Mouse (Mus musculus) adrenal gland (tissue): ENCODE results near the gene Hist1h3d.
"Not testable (repeated sequence)": the region's sequence is repeated elsewhere in the genome, so short reads cannot be mapped to it uniquely, and the experiment has no call there.

ENCODE experiments used
- intact Hi-C: fragments of 180-260 bp; cut with DNase I; formaldehyde crosslinking; loops from one replicate; pipeline ENCODE4 v1.15.1; 2025
- long read RNA-seq, 2 experiments: library from polyadenylated mRNA; unstranded; transcript quantifications; one replicate each; pipeline ENCODE4 v2.0.0; 2020; ENCODE audit warnings: borderline replicate concordance in 1 of 2; ENCODE audit not compliant: insufficient replicate concordance in 1 of 2

The Hist1h3d gene
- long read RNA-seq, experiment 1, result 0 reads
- long read RNA-seq, experiment 2, result 0 reads

DNA sequence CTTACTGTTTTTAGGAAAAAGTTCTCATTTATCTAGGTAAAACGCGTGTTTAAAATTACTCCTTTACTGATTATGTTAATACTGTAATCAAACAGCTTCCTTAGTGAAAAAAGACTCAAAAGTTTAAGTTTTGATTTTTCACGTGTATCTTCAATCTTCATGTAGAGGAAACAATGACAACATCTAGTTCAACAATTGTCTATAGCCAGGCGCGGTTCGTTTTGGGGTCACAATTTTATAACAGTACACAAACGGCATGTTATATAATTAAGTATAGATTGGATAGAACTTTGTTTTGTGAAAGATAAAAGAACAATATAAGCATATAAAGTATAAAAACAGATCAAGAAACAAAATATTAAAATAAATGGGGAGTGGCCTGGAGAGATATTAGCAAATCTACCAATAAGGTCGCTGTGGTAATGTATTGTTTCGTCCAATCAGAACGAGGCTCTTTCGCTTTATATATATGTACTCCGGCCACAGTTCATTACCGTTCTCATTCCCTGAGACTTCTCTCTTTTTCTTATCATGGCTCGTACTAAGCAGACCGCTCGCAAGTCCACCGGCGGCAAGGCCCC is at the start of gene Hist1h3d:
Gene Hist1h3d, plus strand, starts transcription at position 493 of the 581 bp plus-strand sequence.
- intact Hi-C loops, result no loop called here

GRCm38 (mm10) chr13:23525901-23526300 is 49.7 kb upstream of the Hist1h3d start:
- intact Hi-C loops, result loop anchor here (5.0 kb wide), 1 partner anchor 1494 kb away; no protein-coding TSS in a partner anchor

DNA sequence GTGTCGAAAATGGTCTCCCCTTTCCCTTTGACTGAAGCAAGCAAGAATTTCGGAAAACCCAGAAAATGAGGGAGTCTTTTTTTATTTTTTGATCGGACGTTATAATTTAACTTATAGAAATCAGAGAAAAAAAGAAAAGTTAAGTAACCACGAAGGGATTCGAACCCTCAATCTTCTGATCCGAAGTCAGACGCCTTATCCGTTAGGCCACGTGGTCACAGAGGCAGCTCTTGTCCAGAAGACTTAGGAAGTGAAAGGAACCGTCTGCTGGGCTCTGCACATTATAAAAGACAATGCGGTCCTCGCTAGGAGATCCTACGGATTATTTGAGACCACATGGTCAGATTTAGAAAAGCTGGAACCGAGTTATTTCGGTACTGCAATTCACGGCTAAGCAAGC is 49.3 kb upstream of the Hist1h3d start:
- intact Hi-C loops, result loop anchor here (5.0 kb wide), 1 partner anchor 1494 kb away; no protein-coding TSS in a partner anchor

GRCm38 (mm10) chr13:23529005-23529404 is 46.6 kb upstream of the Hist1h3d start:
- intact Hi-C loops, result loop anchor here (5.0 kb wide), 1 partner anchor 1497 kb away; no protein-coding TSS in a partner anchor

- intact Hi-C loops, result loop anchor here (5.0 kb wide), 1 partner anchor 1497 kb away; no protein-coding TSS in a partner anchor
Measured at GRCm38 (mm10) chr13:23529480-23530165, 45.9 kb upstream of the Hist1h3d start.

DNA sequence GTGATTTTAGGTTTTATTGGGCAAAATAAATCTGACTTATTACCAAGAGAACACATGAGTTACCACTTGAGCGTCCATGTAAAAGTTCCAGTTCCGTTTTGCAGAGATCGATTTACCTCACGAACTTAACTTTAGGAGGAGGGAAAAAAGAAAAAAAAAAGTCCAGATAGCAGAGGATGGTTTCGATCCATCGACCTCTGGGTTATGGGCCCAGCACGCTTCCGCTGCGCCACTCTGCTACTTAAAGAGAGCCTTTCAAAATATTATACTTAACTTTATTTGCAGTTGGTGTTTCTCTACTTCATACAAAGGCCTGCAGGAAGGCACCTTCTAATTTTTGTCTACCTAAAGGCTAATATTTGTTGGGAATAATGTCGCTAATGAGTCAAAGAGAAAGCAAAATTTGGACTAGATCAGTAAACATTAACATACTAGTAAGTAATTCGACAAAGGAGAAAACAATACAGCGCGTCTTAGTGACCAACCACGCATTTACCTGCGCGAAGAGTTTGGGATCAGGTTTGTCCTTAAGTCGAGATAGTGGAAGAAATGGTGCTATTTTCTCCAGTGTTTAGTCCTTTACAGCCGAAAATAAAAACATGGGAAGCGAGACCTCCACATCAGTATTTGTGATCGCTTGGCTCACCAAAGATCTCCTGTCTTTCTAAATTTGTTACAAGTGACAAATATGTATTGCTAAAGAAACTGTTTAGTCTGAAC is 45.2 kb upstream of the Hist1h3d start:
- intact Hi-C loops, result no loop called here

DNA sequence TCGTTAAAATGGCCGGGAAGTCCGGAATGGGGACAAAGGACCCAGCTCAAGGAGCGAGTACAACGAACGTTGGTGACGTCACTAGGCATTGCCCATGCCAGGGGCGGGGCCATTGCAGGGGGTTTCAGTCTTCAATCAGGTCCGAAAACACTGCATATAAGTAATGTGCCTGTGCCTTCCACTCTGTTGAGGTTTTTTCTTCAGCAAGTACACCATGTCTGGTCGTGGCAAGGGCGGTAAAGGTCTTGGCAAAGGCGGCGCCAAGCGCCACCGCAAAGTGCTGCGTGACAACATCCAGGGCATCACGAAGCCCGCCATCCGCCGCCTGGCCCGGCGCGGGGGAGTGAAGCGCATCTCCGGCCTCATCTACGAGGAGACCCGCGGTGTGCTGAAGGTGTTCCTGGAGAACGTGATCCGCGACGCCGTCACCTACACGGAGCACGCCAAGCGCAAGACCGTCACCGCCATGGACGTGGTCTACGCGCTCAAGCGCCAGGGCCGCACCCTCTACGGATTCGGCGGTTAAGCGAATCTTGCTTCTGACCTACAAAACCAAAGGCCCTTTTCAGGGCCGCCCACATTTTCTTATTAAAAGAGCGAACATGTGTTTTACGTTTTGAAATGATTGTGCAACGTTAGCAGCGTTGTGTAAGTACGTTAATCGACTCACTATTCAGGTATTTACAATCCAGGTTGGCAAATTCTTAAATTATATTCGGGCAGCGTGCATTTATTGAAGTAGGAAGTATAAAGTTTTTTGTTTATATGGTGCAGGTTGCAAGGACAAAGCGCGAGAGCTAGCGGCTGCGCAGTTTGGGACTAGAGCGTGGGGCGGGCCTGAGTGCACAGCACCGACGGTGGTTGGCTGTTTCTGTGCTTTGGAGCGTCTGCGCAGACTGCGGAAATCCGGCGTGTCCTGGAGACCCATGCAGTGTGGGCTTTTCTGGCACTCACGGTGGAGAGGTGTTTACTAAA is 44.4 kb upstream of the Hist1h3d start, which contains the start of gene Hist1h4h:
Gene Hist1h4h, plus strand, starts transcription at position 150 of the 975 bp plus-strand sequence.
- intact Hi-C loops, result no loop called here

DNA sequence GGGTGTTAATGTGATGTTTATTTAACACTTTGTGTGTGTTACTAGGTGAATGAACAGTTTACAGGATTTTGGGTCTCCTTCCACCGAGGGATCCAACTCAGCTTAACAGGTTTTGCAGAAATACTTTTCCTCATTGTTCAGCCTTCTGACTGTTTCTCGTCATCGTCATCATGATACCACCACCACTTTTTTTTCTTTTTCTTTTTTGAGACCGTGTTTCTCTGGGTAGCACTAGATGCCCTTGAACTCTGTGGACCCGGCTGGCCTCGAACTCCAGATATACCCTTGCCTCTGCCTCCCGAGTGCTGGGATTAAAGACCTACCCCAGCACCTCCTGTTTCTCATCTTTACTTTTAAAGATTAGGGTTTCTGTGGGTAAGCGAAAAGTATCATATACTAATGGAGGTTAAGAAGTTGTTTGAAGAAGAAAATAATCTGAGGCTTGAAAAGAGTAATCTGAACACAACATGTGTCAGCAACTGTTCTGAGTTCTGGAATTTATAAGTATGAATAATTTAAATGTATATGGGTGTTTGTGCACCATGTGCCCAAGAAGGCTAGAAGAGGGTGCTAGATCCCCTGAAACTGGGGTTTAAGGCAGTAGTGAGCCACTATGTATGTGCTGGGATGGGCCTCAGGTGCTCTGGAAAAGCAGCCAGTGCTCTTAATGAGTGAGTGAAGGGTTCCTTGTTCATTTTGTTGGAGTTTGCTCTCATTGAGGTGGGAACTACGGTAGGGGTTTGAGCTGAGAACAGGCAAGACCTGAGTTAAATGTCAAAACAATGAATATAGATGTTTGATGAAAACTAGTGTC is 43.1 kb upstream of the Hist1h3d start:
- intact Hi-C loops, result no loop called here

DNA sequence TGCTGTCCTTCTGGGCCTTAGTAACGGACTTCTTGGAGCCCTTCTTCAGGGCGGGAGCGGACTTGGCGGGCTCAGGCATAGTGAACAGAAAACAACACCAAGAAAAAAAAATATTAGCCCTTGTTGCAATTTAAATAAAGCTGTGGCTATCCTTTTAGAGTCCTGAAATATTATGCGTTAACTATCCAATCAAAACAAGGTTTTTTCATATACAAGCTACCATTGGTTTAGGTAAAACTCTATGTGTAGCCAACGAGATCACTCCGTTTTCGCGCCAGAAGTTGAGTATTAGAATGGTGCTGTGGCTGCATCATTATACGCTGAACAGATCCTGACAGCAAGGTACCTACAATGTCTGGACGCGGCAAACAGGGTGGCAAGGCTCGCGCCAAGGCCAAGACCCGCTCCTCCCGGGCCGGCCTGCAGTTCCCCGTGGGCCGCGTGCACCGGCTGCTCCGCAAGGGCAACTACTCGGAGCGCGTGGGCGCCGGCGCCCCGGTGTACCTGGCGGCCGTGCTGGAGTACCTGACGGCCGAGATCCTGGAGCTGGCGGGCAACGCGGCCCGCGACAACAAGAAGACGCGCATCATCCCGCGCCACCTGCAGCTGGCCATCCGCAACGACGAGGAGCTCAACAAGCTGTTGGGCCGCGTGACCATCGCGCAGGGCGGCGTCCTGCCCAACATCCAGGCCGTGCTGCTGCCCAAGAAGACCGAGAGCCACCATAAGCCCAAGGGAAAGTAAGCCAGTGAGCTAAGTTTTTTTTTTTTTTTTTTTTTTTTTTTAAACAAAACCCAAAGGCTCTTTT is 41.8 kb upstream of the Hist1h3d start, which contains the start of gene Hist1h2af:
Gene Hist1h2af, plus strand, starts transcription at position 347 of the 808 bp plus-strand sequence.
- intact Hi-C loops, result not testable (repeated sequence)

DNA sequence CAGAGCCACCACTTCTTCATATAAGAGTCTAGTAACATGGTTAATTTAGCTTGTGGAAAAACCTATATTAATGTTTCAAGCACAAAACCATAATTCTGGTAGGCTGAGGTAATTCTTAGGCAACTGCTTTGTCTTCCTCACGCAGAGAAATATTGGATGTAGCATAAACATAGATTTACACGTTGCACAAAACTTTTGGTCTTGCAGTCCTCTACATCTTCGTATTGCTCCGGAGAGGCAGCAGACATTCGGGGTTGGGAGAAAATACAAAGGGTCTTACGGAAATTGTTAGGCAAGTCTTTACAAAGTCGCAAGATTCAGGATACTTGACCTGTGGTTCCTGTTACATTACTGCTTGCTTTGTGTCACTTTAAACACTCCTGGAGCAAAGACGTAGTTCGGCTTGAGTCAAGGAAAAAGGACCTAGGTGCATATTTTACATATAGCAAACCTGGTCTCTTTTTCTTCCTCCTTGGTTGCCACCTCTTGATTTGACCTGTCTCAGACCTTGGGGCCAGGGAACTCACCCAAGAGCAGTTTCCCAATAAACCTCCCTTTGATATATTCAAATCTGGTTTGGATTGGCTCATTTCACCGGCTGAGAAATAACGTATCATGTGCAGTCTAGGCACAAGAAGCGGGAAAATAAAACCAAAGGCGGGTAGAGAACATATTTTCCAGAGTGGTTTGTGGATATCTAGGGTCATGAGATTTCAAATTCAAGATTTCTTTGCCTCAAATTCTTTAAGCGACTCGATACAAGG is 41.0 kb upstream of the Hist1h3d start:
- intact Hi-C loops, result no loop called here

- intact Hi-C loops, result not testable (repeated sequence)
Measured at GRCm38 (mm10) chr13:23535137-23536075, 40.2 kb upstream of the Hist1h3d start, which contains the start of gene Hist1h3g. TSS of gene Hist1h3g (plus strand) at chr13:23535422.

DNA sequence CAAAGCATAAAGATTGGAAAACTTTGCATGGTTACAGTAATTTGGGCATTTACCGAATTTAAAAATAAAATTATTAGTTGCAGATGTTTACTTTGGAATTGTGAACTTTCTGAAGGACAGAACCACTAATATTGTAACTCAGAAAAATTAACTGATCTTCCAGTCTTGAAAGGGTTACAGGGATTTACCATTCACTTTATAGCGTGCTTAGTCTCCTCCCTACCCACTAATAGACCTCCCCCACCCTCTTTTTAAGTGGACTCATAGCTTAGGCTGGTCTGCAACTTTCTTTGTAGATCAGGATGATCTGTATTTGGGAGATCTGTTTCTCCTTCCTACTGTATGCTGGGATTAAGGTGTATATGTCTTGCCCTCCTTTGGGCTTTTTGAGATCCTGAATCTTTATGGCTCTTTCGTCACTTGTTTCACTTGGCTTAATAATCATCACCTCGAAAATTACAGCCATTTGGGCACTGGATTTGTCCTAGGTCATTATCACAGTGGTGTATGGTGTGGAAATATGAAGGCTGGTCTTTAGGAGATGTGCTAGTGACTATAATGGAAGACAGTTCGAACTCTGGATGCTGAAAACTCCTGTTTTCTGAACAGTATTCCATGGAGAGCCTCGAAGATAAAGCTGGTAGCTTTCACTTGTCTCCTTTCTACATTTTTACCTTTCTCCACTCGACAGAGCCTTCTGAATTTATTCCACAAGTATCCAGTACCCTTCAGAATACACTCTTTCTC is 39.3 kb upstream of the Hist1h3d start:
- intact Hi-C loops, result no loop called here

GRCm38 (mm10) chr13:23537006-23537710 is 38.4 kb upstream of the Hist1h3d start:
- intact Hi-C loops, result no loop called here

DNA sequence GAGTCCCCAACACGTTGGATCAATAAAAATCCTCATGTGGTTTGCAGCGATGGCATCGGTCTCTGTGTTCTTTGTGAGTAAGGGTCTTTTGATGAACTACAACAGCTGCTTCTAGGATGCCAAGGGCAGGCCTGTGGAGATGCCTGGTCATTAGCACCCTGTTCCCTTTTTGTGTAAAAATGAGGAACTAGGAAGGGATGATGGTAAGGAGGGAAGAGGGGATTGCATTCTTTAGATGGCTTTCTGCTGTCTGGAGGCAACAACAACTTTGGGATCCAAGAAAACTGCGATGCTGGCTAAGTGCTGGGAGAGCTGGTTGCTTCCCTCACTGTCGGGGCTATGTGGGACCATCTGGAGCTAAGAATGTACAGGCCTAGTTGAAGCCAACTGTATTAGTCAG is 37.3 kb upstream of the Hist1h3d start:
- intact Hi-C loops, result no loop called here

DNA sequence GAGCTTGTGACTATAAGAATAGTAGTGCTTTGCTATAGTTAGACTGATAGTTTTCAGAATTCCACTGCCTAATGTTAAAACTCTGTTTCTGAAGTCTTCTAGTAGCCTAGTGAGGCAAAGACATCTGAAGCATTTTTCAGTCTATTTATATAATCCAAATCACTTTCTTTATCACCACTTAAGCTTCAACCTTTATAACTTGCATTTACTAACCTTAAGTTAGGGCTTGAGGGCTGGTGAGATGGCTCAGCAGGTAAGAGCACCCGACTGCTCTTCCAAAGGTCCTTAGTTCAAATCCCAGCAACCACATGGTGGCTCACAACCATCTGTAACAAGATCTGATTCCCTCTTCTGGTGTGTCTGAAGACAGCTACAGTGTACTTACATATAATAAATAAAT is 35.7 kb upstream of the Hist1h3d start:
- intact Hi-C loops, result not testable (repeated sequence)

GRCm38 (mm10) chr13:23541497-23541896 is 34.1 kb upstream of the Hist1h3d start:
- intact Hi-C loops, result no loop called here
